Mouse (Mus musculus) liver, embryonic 13.5 days (tissue): ENCODE results near the gene Cryaa. TPM values are rescaled to one million over a fixed set of nuclear protein-coding genes. Genes with fewer than 3 reads are reported as not detected.

Source experiments
- polyA plus RNA-seq: library from polyadenylated mRNA; unstranded; fragments of >200 nt; fragmentation: Nextera tagmentation; extraction: Ambion mirVana; gene quantifications from 2 replicates; pipeline ENCODE4 v1.2.1, GENCODE M21; 2015

Cryaa gene
- polyA plus RNA-seq, 1 experiment from 2014 or later = not detected

Other genes starting within 250 kb of the Cryaa start
- 36.9 and 39.4 TPM in 2 replicates for gene Wdr4, start 157.8 kb upstream of the Cryaa start, polyA plus RNA-seq
- gene Ndufv3, start 157.7 kb upstream of the Cryaa start, polyA plus RNA-seq = 163 and 179 TPM in 2 replicates
- gene Pknox1, start 113.1 kb upstream of the Cryaa start, polyA plus RNA-seq = 11.1 and 12.9 TPM in 2 replicates
- gene Cbs, start 40.6 kb upstream of the Cryaa start, polyA plus RNA-seq = 11.0 and 11.6 TPM in 2 replicates
- gene U2af1, start 18.9 kb upstream of the Cryaa start, polyA plus RNA-seq = 223 and 239 TPM in 2 replicates
- 3.6 and 3.9 TPM in 2 replicates for gene Sik1, start 178.0 kb downstream of the Cryaa start, polyA plus RNA-seq